Comparison of ENCODE assay signal across 24 mouse cellular contexts in the genomic region with DNA sequence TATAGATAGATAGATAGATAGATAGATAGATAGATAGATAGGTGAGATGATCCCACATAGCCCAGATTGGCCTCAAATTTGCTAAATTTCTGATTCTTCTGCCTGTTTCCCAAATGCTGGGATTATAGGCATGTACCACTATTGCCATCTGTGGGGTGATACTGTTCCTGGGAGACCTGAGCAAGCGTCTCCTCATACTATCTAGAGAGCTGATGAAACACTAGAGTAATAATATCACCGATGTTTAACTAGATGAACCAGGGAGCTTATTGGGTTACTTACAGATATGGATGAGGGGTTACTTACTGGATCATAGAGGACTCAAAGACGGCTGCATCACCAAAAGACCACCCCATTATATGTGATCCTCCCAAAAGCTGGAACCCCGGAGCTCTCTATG. TPM values are rescaled to one million over a fixed set of nuclear protein-coding genes. Genes with fewer than 3 reads are reported as not detected.
"Had no signal": no experiment of that assay in that cellular context is flagged by ENCODE, and none has a peak within 500 bp of the region (broad histone marks: within the 10 kb centered on the region; RNA-seq: fewer than 3 reads in every experiment).

No protein-coding gene starts in this region.

- H3K9ac ChIP-seq: heart, embryonic 13.5 days; heart, embryonic 15.5 days; hindbrain, embryonic 13.5 days; hindbrain, embryonic 15.5 days; kidney, embryonic 15.5 days; limb, embryonic 13.5 days; limb, embryonic 15.5 days; liver, embryonic 12.5 days; liver, embryonic 14.5 days had no signal

- H3K36me3 ChIP-seq: heart, embryonic 13.5 days; heart, embryonic 15.5 days; hindbrain, embryonic 13.5 days; hindbrain, embryonic 15.5 days; kidney, embryonic 15.5 days; limb, embryonic 13.5 days; limb, embryonic 15.5 days; liver, embryonic 12.5 days had no signal

- H3K27ac ChIP-seq: heart, embryonic 13.5 days; heart, embryonic 15.5 days; hindbrain, embryonic 13.5 days; hindbrain, embryonic 15.5 days; hindbrain, postnatal 0 days; kidney, embryonic 15.5 days; kidney, postnatal 0 days; limb, embryonic 13.5 days; limb, embryonic 15.5 days; liver, embryonic 12.5 days; liver, embryonic 14.5 days had no signal

- H3K4me3 ChIP-seq: heart, embryonic 13.5 days; heart, embryonic 15.5 days; hindbrain, embryonic 13.5 days; hindbrain, embryonic 15.5 days; kidney, embryonic 15.5 days; limb, embryonic 13.5 days; limb, embryonic 15.5 days; liver, embryonic 12.5 days had no signal

- H3K27me3 ChIP-seq: heart, embryonic 13.5 days; heart, embryonic 15.5 days; hindbrain, embryonic 13.5 days; hindbrain, embryonic 15.5 days; kidney, embryonic 15.5 days; limb, embryonic 13.5 days; limb, embryonic 15.5 days; liver, embryonic 12.5 days had no signal

- DNase-seq: gastrocnemius, postnatal 14 days; gastrocnemius, postnatal 36 days; heart, adult 18-20 months; kidney, adult 11 months; kidney, adult 2 months; kidney, adult 9 months; kidney, postnatal 14 days; kidney, postnatal 36 days; layer of hippocampus, adult 9-11 months; layer of hippocampus, postnatal 36 days; left cerebral cortex, postnatal 4 days had no signal

- H3K9me3 ChIP-seq: heart, embryonic 13.5 days; heart, embryonic 15.5 days; hindbrain, embryonic 13.5 days; hindbrain, embryonic 15.5 days; kidney, embryonic 15.5 days; limb, embryonic 13.5 days; limb, embryonic 15.5 days; liver, embryonic 12.5 days had no signal

RNA-seq across cellular contexts. Expression of gene Tex14, which starts 24.5 kb away (rescaled TPM):
- total RNA-seq: gastrocnemius, adult 8-10 months; gastrocnemius, postnatal 36 days had no signal
- polyA plus RNA-seq: hindbrain, embryonic 11.5 days; liver, embryonic 12.5 days had no signal
